In the genomic region with DNA sequence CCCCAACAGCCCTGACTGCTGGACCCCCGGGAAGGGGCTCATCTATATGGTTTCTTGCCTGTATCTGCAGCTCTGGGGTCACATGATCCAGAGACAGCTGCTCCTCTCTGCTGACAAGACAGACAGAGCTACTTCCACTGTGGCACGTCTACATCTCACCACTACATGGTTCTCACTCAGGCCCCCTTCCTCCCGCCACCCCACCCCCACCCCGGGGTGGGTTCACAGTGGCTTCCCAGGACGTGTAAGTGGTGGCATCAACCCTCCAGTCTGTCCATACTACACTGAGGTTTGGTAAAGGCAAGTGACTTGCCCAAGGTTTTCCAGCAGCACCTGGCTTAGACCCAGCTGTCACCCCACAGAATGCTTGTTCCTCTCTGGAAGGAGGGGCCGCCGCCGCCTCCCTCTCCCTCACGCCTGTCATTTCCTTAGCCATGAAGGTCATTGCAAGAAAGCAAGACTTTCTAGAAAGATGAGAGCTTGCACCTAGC, we compare ENCODE assay signal across 8 mouse cellular contexts. TPM values are rescaled to one million over a fixed set of nuclear protein-coding genes. Genes with fewer than 3 reads are reported as not detected.
A peak's percentile ranks its signal among the peaks of the same experiment; 100 is the strongest.
DNase-seq lines count a peak whose midpoint lies in the region; ATAC-seq and TF ChIP-seq lines count a peak whose summit lies in the region.

No protein-coding gene starts in this region.

- H3K4me1 ChIP-seq in embryonic facial prominence, embryonic 15.5 days = peaks cover 47% of the 10 kb centered on the region
- peaks cover 16% of the 10 kb centered on the region; the same call in 1 of the 2 replicates for H3K4me1 ChIP-seq in limb, embryonic 14.5 days (ENCODE audit: control insufficient read depth, insufficient read depth, low read length)
- H3K4me1 ChIP-seq in thymus, adult 2 months (replicated peaks; ENCODE audit: control insufficient read depth, insufficient read depth, low read length) = peaks cover 12% of the 10 kb centered on the region

- 0 out of 2 replicates have a peak overlapping the region, but pooled peaks have one; percentile 80 for H3K9ac ChIP-seq in embryonic facial prominence, embryonic 15.5 days
- H3K9ac ChIP-seq in limb, embryonic 14.5 days (ENCODE audit: low read depth, low read length, severe bottlenecking) = peak overlapping the region; percentile 84

- H3K4me3 ChIP-seq in gastrocnemius, adult 2 months = peak overlapping the region; percentile 88
- H3K4me3 ChIP-seq in embryonic facial prominence, embryonic 15.5 days (replicated peaks) = peak overlapping the region; percentile 80
- H3K4me3 ChIP-seq in limb, embryonic 14.5 days (replicated peaks; ENCODE audit: low read length) = peak overlapping the region; percentile 80
- no peak overlapping the region for H3K4me3 ChIP-seq in thymus, adult 2 months (ENCODE audit: control insufficient read depth, insufficient read depth, low read length)

- WGBS in embryonic facial prominence, embryonic 15.5 days = 45% methylated on average over 9 of the region's 9 CpGs
- 42% methylated on average over 9 of the region's 9 CpGs for WGBS in limb, embryonic 14.5 days
- WGBS in thymus, adult 2 months = 21% methylated on average over 9 of the region's 9 CpGs

- TF ChIP-seq CTCF in gastrocnemius, adult 2 months (IDR thresholded peaks at IDR 0.05) = no peak
- no peak for TF ChIP-seq CTCF in thymus, adult 2 months (IDR thresholded peaks at IDR 0.05; ENCODE audit: borderline replicate concordance, control insufficient read depth, extremely low read depth, insufficient read depth, low read length, poor library complexity)

- no peaks in the 10 kb centered on the region for H3K9me3 ChIP-seq in embryonic facial prominence, embryonic 15.5 days (replicated peaks)
- no peaks in the 10 kb centered on the region for H3K9me3 ChIP-seq in limb, embryonic 14.5 days (ENCODE audit: control insufficient read depth, low read length)

- peak overlapping the region; percentile 84 for H3K4me2 ChIP-seq in embryonic facial prominence, embryonic 15.5 days (replicated peaks)
- peak overlapping the region; percentile 79 for H3K4me2 ChIP-seq in limb, embryonic 14.5 days (replicated peaks; ENCODE audit: low read depth, low read length, severe bottlenecking)

- peak; percentile 44 for DNase-seq in gastrocnemius, adult 2 months
- no peak for DNase-seq in gastrocnemius, adult 18-20 months (ENCODE audit: low spot score)
- peak; percentile 39 for DNase-seq in 416B (ENCODE audit: low read depth)
- DNase-seq in limb, embryonic 14.5 days (ENCODE audit: low spot score) = no peak
- no peak for DNase-seq in ovary, adult 18-20 months (ENCODE audit: low spot score)
- no peak for DNase-seq in thymus, adult 2 months

- no peaks in the 10 kb centered on the region for H3K27me3 ChIP-seq in embryonic facial prominence, embryonic 15.5 days
- H3K27me3 ChIP-seq in limb, embryonic 14.5 days (ENCODE audit: control insufficient read depth, insufficient read depth, low read length) = no peaks in the 10 kb centered on the region
- peaks cover 3% of the 10 kb centered on the region for H3K27me3 ChIP-seq in thymus, adult 2 months (ENCODE audit: control insufficient read depth, insufficient read depth, low read length)

- H3K36me3 ChIP-seq in embryonic facial prominence, embryonic 15.5 days = peaks cover 4% of the 10 kb centered on the region; the same call in 1 of the 2 replicates
- peaks cover 22% of the 10 kb centered on the region for H3K36me3 ChIP-seq in limb, embryonic 14.5 days (ENCODE audit: control insufficient read depth, insufficient read depth, low read length)
- no peaks in the 10 kb centered on the region for H3K36me3 ChIP-seq in thymus, adult 2 months (ENCODE audit: control insufficient read depth, insufficient read depth, low read length)

- no peak for TF ChIP-seq POLR2A in limb, embryonic 14.5 days (IDR thresholded peaks at IDR 0.05; ENCODE audit: borderline replicate concordance, extremely low read depth, insufficient read depth, insufficient read length)
- no peak for TF ChIP-seq POLR2A in thymus, adult 2 months (IDR thresholded peaks at IDR 0.05; ENCODE audit: control insufficient read depth, extremely low read depth, insufficient read depth, low read length, poor library complexity)

- ATAC-seq in embryonic facial prominence, embryonic 15.5 days (ENCODE audit: insufficient number of reproducible peaks, low FRiP score, low TSS enrichment, low read depth) = no peak
- no peak for ATAC-seq in limb, embryonic 14.5 days (ENCODE audit: low FRiP score, low read depth)
- no peak for ATAC-seq in monocyte, adult 5-6 weeks (replicated peaks; ENCODE audit: insufficient number of reproducible peaks, low FRiP score, low TSS enrichment, poor library complexity, severe bottlenecking)

- intact Hi-C loops in gastrocnemius, adult 2 months (cut with DNase I) = loop anchor here (5.0 kb wide), 2 partner anchors 44 to 136 kb away; no protein-coding TSS in a partner anchor

- H3K27ac ChIP-seq in gastrocnemius, adult 2 months = peak overlapping the region; percentile 85
- H3K27ac ChIP-seq in embryonic facial prominence, embryonic 15.5 days (replicated peaks) = peak overlapping the region; percentile 90
- H3K27ac ChIP-seq in limb, embryonic 14.5 days (replicated peaks; ENCODE audit: low read depth, low read length) = peak overlapping the region; percentile 67; the same call in 1 of the 2 replicates
- no peak overlapping the region for H3K27ac ChIP-seq in thymus, adult 2 months (ENCODE audit: control insufficient read depth, insufficient read depth, low read length)

RNA-seq across cellular contexts. Expression of gene Ciz1, which starts 0.6 kb away (rescaled TPM):
- total RNA-seq in gastrocnemius, adult 2 months (2021) = 10 to 100 TPM; 26.4 to 26.6 TPM
- 10 to 100 TPM; 25.6 to 27.5 TPM for total RNA-seq in gastrocnemius, adult 18-20 months (2021)
- polyA plus RNA-seq in embryonic facial prominence, embryonic 15.5 days (2015; fragmentation: Nextera tagmentation; extraction: Ambion mirVana) = 54.6 and 57.3 TPM in 2 replicates
- polyA plus RNA-seq in limb, embryonic 14.5 days (2012; rRNA removed) = 196 and 266 TPM in 2 replicates
- polyA plus RNA-seq in limb, embryonic 14.5 days (2014; fragmentation: Nextera tagmentation; extraction: Ambion mirVana) = 39.5 and 46.5 TPM in 2 replicates
- 517 and 528 TPM in 2 replicates for polyA plus RNA-seq in thymus, adult 2 months (2012; rRNA removed)
- 47.7 to 111 TPM (median 96.8 TPM) in 3 replicates for total RNA-seq in monocyte, adult 5-6 weeks (2017)

RNA-seq across cellular contexts. Expression of gene Dnm1, which starts 1.6 kb away (rescaled TPM):
- total RNA-seq in gastrocnemius, adult 2 months (2021) = 1 to 10 TPM; 3.7 to 8.2 TPM
- total RNA-seq in gastrocnemius, adult 18-20 months (2021) = 1 to 10 TPM; 3.5 to 5.3 TPM
- 30.7 and 31.5 TPM in 2 replicates for polyA plus RNA-seq in embryonic facial prominence, embryonic 15.5 days (2015; fragmentation: Nextera tagmentation; extraction: Ambion mirVana)
- polyA plus RNA-seq in limb, embryonic 14.5 days (2012; rRNA removed) = 318 and 459 TPM in 2 replicates
- 46.0 and 60.1 TPM in 2 replicates for polyA plus RNA-seq in limb, embryonic 14.5 days (2014; fragmentation: Nextera tagmentation; extraction: Ambion mirVana)
- polyA plus RNA-seq in thymus, adult 2 months (2012; rRNA removed) = 10.7 and 12.1 TPM in 2 replicates
- total RNA-seq in monocyte, adult 5-6 weeks (2017) = not detected in 3 replicates

RNA-seq across cellular contexts. Expression of gene 1110008P14Rik, which starts 30.2 kb away (rescaled TPM):
- 10 to 100 TPM; 34.3 to 43.2 TPM for total RNA-seq in gastrocnemius, adult 2 months (2021)
- 10 to 100 TPM; 42.6 to 47.1 TPM for total RNA-seq in gastrocnemius, adult 18-20 months (2021)
- polyA plus RNA-seq in embryonic facial prominence, embryonic 15.5 days (2015; fragmentation: Nextera tagmentation; extraction: Ambion mirVana) = 71.6 and 71.9 TPM in 2 replicates
- 51.3 and 76.1 TPM in 2 replicates for polyA plus RNA-seq in limb, embryonic 14.5 days (2012; rRNA removed)
- 55.3 and 66.9 TPM in 2 replicates for polyA plus RNA-seq in limb, embryonic 14.5 days (2014; fragmentation: Nextera tagmentation; extraction: Ambion mirVana)
- polyA plus RNA-seq in thymus, adult 2 months (2012; rRNA removed) = 192 and 257 TPM in 2 replicates
- 9.7 to 24.0 TPM (median 21.3 TPM) in 3 replicates for total RNA-seq in monocyte, adult 5-6 weeks (2017)

RNA-seq across cellular contexts. Expression of gene Lcn2, which starts 36.5 kb away (rescaled TPM):
- 1 to 10 TPM; 2.6 to 3.4 TPM for total RNA-seq in gastrocnemius, adult 2 months (2021)
- total RNA-seq in gastrocnemius, adult 18-20 months (2021) = 1 to 10 TPM; 1.4 to 4.8 TPM
- 5.6 and 6.5 TPM in 2 replicates for polyA plus RNA-seq in embryonic facial prominence, embryonic 15.5 days (2015; fragmentation: Nextera tagmentation; extraction: Ambion mirVana)
- 1.3 and 2.4 TPM in 2 replicates for polyA plus RNA-seq in limb, embryonic 14.5 days (2012; rRNA removed)
- polyA plus RNA-seq in limb, embryonic 14.5 days (2014; fragmentation: Nextera tagmentation; extraction: Ambion mirVana) = 0.97 and 2.8 TPM in 2 replicates
- polyA plus RNA-seq in thymus, adult 2 months (2012; rRNA removed) = 23.8 and 27.3 TPM in 2 replicates
- total RNA-seq in monocyte, adult 5-6 weeks (2017) = 1.6 TPM in 1 of 3 replicates, not detected in the others

RNA-seq across cellular contexts. Expression of gene Ptges2, which starts 44.2 kb away (rescaled TPM):
- 10 to 100 TPM; 34.7 to 51.1 TPM for total RNA-seq in gastrocnemius, adult 2 months (2021)
- 10 to 100 TPM; 37.1 to 43.0 TPM for total RNA-seq in gastrocnemius, adult 18-20 months (2021)
- 28.3 and 29.8 TPM in 2 replicates for polyA plus RNA-seq in embryonic facial prominence, embryonic 15.5 days (2015; fragmentation: Nextera tagmentation; extraction: Ambion mirVana)
- polyA plus RNA-seq in limb, embryonic 14.5 days (2012; rRNA removed) = 29.3 and 30.5 TPM in 2 replicates
- polyA plus RNA-seq in limb, embryonic 14.5 days (2014; fragmentation: Nextera tagmentation; extraction: Ambion mirVana) = 26.5 and 30.3 TPM in 2 replicates
- 17.9 and 24.7 TPM in 2 replicates for polyA plus RNA-seq in thymus, adult 2 months (2012; rRNA removed)
- 2.2 to 7.0 TPM (median 3.6 TPM) in 3 replicates for total RNA-seq in monocyte, adult 5-6 weeks (2017)

Comparison
In these comparisons a context has a peak if more than half of its experiments do, and no peak if none do; other contexts are left out.
1. DNase-seq: peak in gastrocnemius, adult 2 months (single experiment) and 416B (single experiment); none in gastrocnemius, adult 18-20 months (single experiment), limb, embryonic 14.5 days (single experiment), ovary, adult 18-20 months (single experiment) and thymus, adult 2 months (single experiment).